Mouse (Mus musculus) CH12.LX (cell line): ENCODE measurements around the gene Hoxc8. TPM values are rescaled to one million over a fixed set of nuclear protein-coding genes. Genes with fewer than 3 reads are reported as not detected.
A peak's percentile ranks its signal among the peaks of the same experiment; 100 is the strongest.

Experiments
- DNase-seq: peaks from one replicate; pipeline ENCODE4 v3.0.0-alpha.2; 2013; ENCODE audit errors: extremely low read depth
- H3K27ac ChIP-seq: 2 replicates; pipeline ENCODE4 v1.5.1; 2012; ENCODE audit warnings: low read depth, mild to moderate bottlenecking, control low read depth, moderate library complexity; ENCODE audit not compliant: insufficient read depth
- H3K27me3 ChIP-seq: replicated peaks from 2 replicates; pipeline ENCODE3; 2012; ENCODE audit warnings: inconsistent platforms
- H3K36me3 ChIP-seq, 2 experiments: replicated peaks in 1 of 2; 2 replicates each; pipeline versions ENCODE3 to v1.6.1; 2012; ENCODE audit warnings: inconsistent platforms in 1 of 2, low read length in 1 of 2, mild to moderate bottlenecking in 1 of 2, mixed read lengths in 1 of 2, moderate library complexity in 1 of 2; ENCODE audit not compliant: control insufficient read depth in 1 of 2, insufficient read depth in 1 of 2
- H3K4me1 ChIP-seq, 2 experiments: 2 replicates each; pipeline ENCODE4 v1.6.1; 2012; ENCODE audit warnings: inconsistent platforms in 1 of 2, moderate library complexity in 1 of 2; ENCODE audit not compliant: insufficient read depth in 2 of 2, control insufficient read depth in 1 of 2
- H3K4me2 ChIP-seq: 2 replicates; pipeline ENCODE4 v1.6.1; 2012; ENCODE audit warnings: low read depth, mild to moderate bottlenecking, control low read depth; ENCODE audit not compliant: poor library complexity, insufficient read depth, severe bottlenecking
- H3K4me3 ChIP-seq, 3 experiments: fragments of 150-350 bp in 1 of 3; sonication (generic) in 1 of 3; replicated peaks in 1 of 3; 2 replicates each; pipeline versions ENCODE3 to v1.5.1; 2011 to 2012; ENCODE audit warnings: low read depth in 2 of 3, low read length in 2 of 3, mild to moderate bottlenecking in 2 of 3, moderate library complexity in 2 of 3, control low read depth in 1 of 3, improper control_type of control experiment in 1 of 3, inconsistent platforms in 1 of 3, mixed read lengths in 1 of 3; ENCODE audit not compliant: poor library complexity in 1 of 3
- H3K79me2 ChIP-seq: replicated peaks from 2 replicates; pipeline ENCODE4 v1.6.1; 2012; ENCODE audit warnings: mild to moderate bottlenecking, moderate library complexity; ENCODE audit not compliant: control insufficient read depth, poor library complexity, insufficient read depth, severe bottlenecking; ENCODE audit errors: extremely low read depth
- H3K9ac ChIP-seq: 2 replicates; pipeline ENCODE4 v1.6.1; 2012; ENCODE audit warnings: low read depth, mild to moderate bottlenecking, control low read depth, moderate library complexity; ENCODE audit not compliant: insufficient read depth
- H3K9me3 ChIP-seq: replicated peaks from 2 replicates; pipeline ENCODE3; 2012; ENCODE audit warnings: low read length, inconsistent platforms, mixed read lengths
- CHD1 ChIP-seq: IDR thresholded peaks from 2 replicates; pipeline ENCODE4 v1.6.1; 2012; ENCODE audit warnings: low read depth, low read length, improper control_type of control experiment, inconsistent platforms
- CTCF ChIP-seq, 2 experiments: IDR thresholded peaks in 1 of 2; conservative IDR thresholded peaks in 1 of 2; 2 replicates each; pipeline ENCODE4 v1.5.1; 2011 to 2012; ENCODE audit warnings: low read depth in 2 of 2, low read length in 2 of 2, improper control_type of control experiment in 1 of 2, inconsistent platforms in 1 of 2, mild to moderate bottlenecking in 1 of 2, moderate library complexity in 1 of 2
- EP300 ChIP-seq: IDR thresholded peaks from 2 replicates; pipeline ENCODE4 v1.6.1; 2011; ENCODE audit warnings: low read length, improper control_type of control experiment
- ETS1 ChIP-seq: conservative IDR thresholded peaks from 2 replicates; pipeline ENCODE4 v1.6.1; 2012; ENCODE audit warnings: low read depth, mild to moderate bottlenecking, inconsistent platforms, low read length, improper control_type of control experiment, moderate library complexity
- IRF4 ChIP-seq: IDR thresholded peaks from 2 replicates; pipeline ENCODE4 v1.6.1; 2014; ENCODE audit warnings: low read depth, mild to moderate bottlenecking, inconsistent platforms, low read length, improper control_type of control experiment
- JUN ChIP-seq: IDR thresholded peaks from 2 replicates; pipeline ENCODE4 v1.6.1; 2011; ENCODE audit warnings: low read depth, mild to moderate bottlenecking, low read length, improper control_type of control experiment, moderate library complexity; ENCODE audit not compliant: insufficient read depth
- MAFK ChIP-seq: IDR thresholded peaks from 2 replicates; pipeline ENCODE4 v1.6.1; 2011; ENCODE audit warnings: low read length, improper control_type of control experiment; ENCODE audit not compliant: insufficient replicate concordance
- MAZ ChIP-seq: IDR thresholded peaks from 2 replicates; pipeline ENCODE4 v1.6.1; 2012; ENCODE audit warnings: low read depth, mild to moderate bottlenecking, inconsistent platforms, low read length, improper control_type of control experiment, moderate library complexity
- MEF2A ChIP-seq: IDR thresholded peaks from 2 replicates; pipeline ENCODE4 v1.6.1; 2014; ENCODE audit warnings: low read depth, mild to moderate bottlenecking, inconsistent platforms, low read length, improper control_type of control experiment, borderline replicate concordance
- MXI1 ChIP-seq: IDR thresholded peaks from 2 replicates; pipeline ENCODE4 v1.6.1; 2011; ENCODE audit warnings: mild to moderate bottlenecking, low read depth, low read length, improper control_type of control experiment
- PAX5 ChIP-seq: IDR thresholded peaks from 2 replicates; pipeline ENCODE4 v1.6.1; 2012; ENCODE audit warnings: low read length, inconsistent platforms, mixed read lengths
- SMC3 ChIP-seq: IDR thresholded peaks from 2 replicates; pipeline ENCODE4 v1.6.1; 2011; ENCODE audit warnings: low read depth, low read length, improper control_type of control experiment
- TBP ChIP-seq: conservative IDR thresholded peaks from 2 replicates; pipeline ENCODE4 v1.6.1; 2011; ENCODE audit warnings: low read depth, low read length, improper control_type of control experiment
- TCF12 ChIP-seq: IDR thresholded peaks from 2 replicates; pipeline ENCODE4 v1.6.1; 2014; ENCODE audit warnings: low read depth, mild to moderate bottlenecking, inconsistent platforms, low read length, improper control_type of control experiment
- USF2 ChIP-seq: conservative IDR thresholded peaks from 2 replicates; pipeline ENCODE4 v1.6.1; 2011; ENCODE audit warnings: low read depth, low read length, improper control_type of control experiment
- ZKSCAN1 ChIP-seq: IDR thresholded peaks from 2 replicates; pipeline ENCODE4 v1.6.1; 2012; ENCODE audit warnings: low read depth, inconsistent platforms, low read length, improper control_type of control experiment, borderline replicate concordance
- ZMIZ1 ChIP-seq: IDR thresholded peaks from 2 replicates; pipeline ENCODE4 v1.6.1; 2012; ENCODE audit warnings: low read depth, mild to moderate bottlenecking, inconsistent platforms, low read length, improper control_type of control experiment
- ZNF384 ChIP-seq: IDR thresholded peaks from 2 replicates; pipeline ENCODE4 v1.6.1; 2012; ENCODE audit warnings: low read depth, low read length, improper control_type of control experiment, inconsistent platforms
- dilution Hi-C: fragments of 300-500 bp; cut with MboI; formaldehyde crosslinking; loops from 2 replicates; pipeline ENCODE4 v1.14.3; 2020; ENCODE audit warnings: low sequenced_read_pairs; ENCODE audit not compliant: extremely low pct_unique_long_range_greater_than_20kb, extremely low pct_ligation_motif_present
- in situ Hi-C: fragments of 300-500 bp; cut with MboI; formaldehyde crosslinking; loops from 3 replicates; pipeline ENCODE4 v1.14.3; 2019; ENCODE audit warnings: low sequenced_read_pairs, low pct_ligation_motif_present, low pct_unique_long_range_greater_than_20kb, mixed read lengths
- polyA plus RNA-seq: library from polyadenylated mRNA; unstranded; fragments of >175 nt; gene quantifications from 2 replicates; pipeline ENCODE4 v1.2.1, GENCODE M21; 2012; ENCODE audit warnings: low read depth; ENCODE audit not compliant: insufficient read length
- total RNA-seq, 2 experiments: library from RNA; depleted of rRNA; stranded (reverse); fragments of 300-350 nt in 1 of 2; fragments of >200 nt in 1 of 2; gene quantifications; 2 replicates each; pipeline ENCODE4 v1.2.3; 2012 to 2014

Hoxc8 gene
- total and polyA plus RNA-seq, 3 experiments: not detected

DNA sequence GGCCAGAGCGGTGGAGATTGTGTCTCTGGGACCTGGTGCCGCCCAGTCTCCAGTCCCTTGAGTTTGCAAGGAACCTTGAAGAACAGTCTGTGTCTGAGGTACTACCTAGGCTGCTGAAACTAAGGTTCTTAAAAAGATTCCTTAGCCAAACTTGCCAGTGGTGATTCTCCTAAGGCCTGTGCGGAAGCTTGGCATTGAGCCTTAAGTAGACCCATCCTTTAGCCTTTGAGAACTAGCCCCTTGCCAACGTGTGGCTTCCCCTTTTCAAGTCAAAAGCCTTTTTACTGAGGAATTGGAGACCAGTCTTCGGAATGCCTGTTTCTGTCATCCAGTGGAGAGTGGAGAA is 47.0 kb upstream of the Hoxc8 start:
- no peak for DNase-seq
- Histone ChIP-seq H3K36me3 (no peaks in the 10 kb centered on the region), H3K27me3 (peaks cover 97% of the 10 kb centered on the region), H3K4me2 (no peak overlapping the region), H3K79me2 (no peaks in the 10 kb centered on the region), H3K4me1 (no peaks in the 10 kb centered on the region), H3K4me3 (no peak overlapping the region), H3K9me3 (no peaks in the 10 kb centered on the region), H3K9ac (no peak overlapping the region), H3K27ac (no peak overlapping the region)
- in situ Hi-C loops: no loop called here
- no peak for TF ChIP-seq MEF2A
- no peak for TF ChIP-seq USF2
- TF ChIP-seq ETS1: no peak
- TF ChIP-seq TBP: no peak
- TF ChIP-seq TCF12: no peak
- TF ChIP-seq CHD1: no peak
- no peak for TF ChIP-seq CTCF (conservative IDR thresholded peaks at IDR 0.05 in 1 of 2, IDR thresholded peaks at IDR 0.05 in 1 of 2; ENCODE audit: low read depth in 2 of 2, low read length in 2 of 2)
- no peak for TF ChIP-seq MXI1
- TF ChIP-seq SMC3: no peak
- no peak for TF ChIP-seq ZMIZ1
- no peak for TF ChIP-seq ZNF384
- dilution Hi-C loops: no loop called here

DNA sequence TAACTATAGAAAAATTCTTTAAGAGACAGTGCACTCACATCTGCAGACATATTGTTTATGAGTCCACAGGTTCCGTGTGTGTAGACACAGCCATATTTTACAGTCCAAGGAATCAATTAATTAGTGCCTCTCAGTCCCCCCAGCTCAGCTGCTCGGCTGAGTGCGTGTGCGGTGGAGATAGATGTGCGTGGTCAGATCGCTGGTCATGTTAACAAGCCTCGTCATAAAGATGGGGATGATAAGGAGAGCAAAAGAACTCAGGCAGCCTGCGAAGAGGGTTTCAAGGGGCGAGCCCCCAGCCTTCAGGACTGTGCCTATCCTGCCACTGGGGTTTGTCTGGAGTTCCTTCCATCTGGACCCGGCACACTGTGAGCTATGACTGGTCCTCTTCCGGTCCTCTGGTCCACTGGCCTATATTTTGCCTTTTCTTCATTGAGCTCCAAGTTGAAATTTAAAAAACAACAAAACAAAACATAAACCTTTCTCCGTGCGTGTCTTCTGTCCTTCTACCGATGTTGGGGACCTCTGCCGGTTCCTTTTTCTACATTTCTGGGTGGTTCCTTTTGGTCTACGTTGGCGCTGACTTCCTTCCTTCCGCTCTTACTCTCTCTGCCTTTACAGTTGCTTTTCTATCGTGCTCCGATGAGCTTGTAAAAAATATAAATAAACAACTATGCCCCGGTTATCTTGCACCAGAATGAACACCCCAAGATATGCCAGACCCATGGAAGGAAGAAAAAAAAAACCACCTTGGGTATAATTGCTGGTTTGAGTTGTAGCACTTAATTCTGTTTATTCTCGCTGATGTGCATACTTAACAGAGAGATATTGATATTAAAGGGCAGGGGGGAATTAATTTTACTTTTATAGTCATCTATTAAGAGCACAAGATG is 45.0 kb upstream of the Hoxc8 start:
- no peaks in the 10 kb centered on the region for H3K4me1 ChIP-seq
- TF ChIP-seq ZKSCAN1: no peak
- no peak for TF ChIP-seq JUN
- TF ChIP-seq EP300: no peak
- no peak for TF ChIP-seq IRF4
- TF ChIP-seq MAFK: no peak
- no peak for TF ChIP-seq PAX5
- no peak for TF ChIP-seq MAZ
- no peaks in the 10 kb centered on the region for H3K79me2 ChIP-seq
- no peaks in the 10 kb centered on the region for H3K36me3 ChIP-seq
- H3K27me3 ChIP-seq: peaks cover 97% of the 10 kb centered on the region
- no peak for DNase-seq
- H3K9me3 ChIP-seq: no peaks in the 10 kb centered on the region
- dilution Hi-C loops: no loop called here
- in situ Hi-C loops: no loop called here
- 0 out of 2 replicates have a peak overlapping the region, but pooled peaks have one; percentile 19 for H3K9ac ChIP-seq
- H3K4me3 ChIP-seq: no peak overlapping the region
- H3K4me2 ChIP-seq: no peak overlapping the region; the same call in 1 of the 2 replicates
- H3K27ac ChIP-seq: no peak overlapping the region
